Mouse (Mus musculus) MEL (cell line): Measurements from ENCODE around the gene Wfdc10. TPM values are rescaled to one million over a fixed set of nuclear protein-coding genes. Genes with fewer than 3 reads are reported as not detected.

ENCODE experiments used
- DNase-seq: peaks from one replicate; pipeline ENCODE4 v3.0.0; 2011; ENCODE audit warnings: low read depth, low spot score
- H3K27ac ChIP-seq: 2 replicates; pipeline ENCODE4 v1.5.1; 2012; ENCODE audit warnings: low read depth, mild to moderate bottlenecking, control low read depth, low read length, moderate library complexity; ENCODE audit not compliant: control insufficient read depth
- H3K27me3 ChIP-seq, 2 experiments: fragments of 150-350 bp in 1 of 2; sonication (generic) in 1 of 2; 2 replicates each; pipeline ENCODE4 v1.6.1; 2012; ENCODE audit warnings: low read length in 2 of 2, mild to moderate bottlenecking in 2 of 2, improper control_type of control experiment in 1 of 2, moderate library complexity in 1 of 2; ENCODE audit not compliant: insufficient read depth in 2 of 2, control insufficient read depth in 1 of 2
- H3K36me3 ChIP-seq, 2 experiments: 2 replicates each; pipeline ENCODE4 v1.6.1; 2012 to 2014; ENCODE audit warnings: low read length in 2 of 2, improper control_type of control experiment in 1 of 2, inconsistent platforms in 1 of 2, mild to moderate bottlenecking in 1 of 2; ENCODE audit not compliant: insufficient read depth in 2 of 2, control insufficient read depth in 1 of 2
- H3K4me1 ChIP-seq, 2 experiments: fragments of 150-350 bp in 1 of 2; sonication (generic) in 1 of 2; 2 replicates each; pipeline ENCODE4 v1.6.1; 2012; ENCODE audit warnings: low read length in 2 of 2, improper control_type of control experiment in 1 of 2, mild to moderate bottlenecking in 1 of 2; ENCODE audit not compliant: insufficient read depth in 2 of 2, control insufficient read depth in 1 of 2
- H3K4me3 ChIP-seq, 2 experiments: fragments of 150-350 bp in 1 of 2; sonication (generic) in 1 of 2; 2 replicates each; pipeline ENCODE4 v1.5.1; 2012; ENCODE audit warnings: low read depth in 2 of 2, low read length in 2 of 2, mild to moderate bottlenecking in 2 of 2, moderate library complexity in 2 of 2, control low read depth in 1 of 2, improper control_type of control experiment in 1 of 2; ENCODE audit not compliant: control insufficient read depth in 1 of 2, insufficient read depth in 1 of 2
- H3K79me2 ChIP-seq: 2 replicates; pipeline ENCODE4 v1.6.1; 2012; ENCODE audit warnings: mild to moderate bottlenecking, low read length, moderate library complexity; ENCODE audit not compliant: control insufficient read depth, poor library complexity, insufficient read depth
- H3K9ac ChIP-seq: 2 replicates; pipeline ENCODE4 v1.6.1; 2012; ENCODE audit warnings: low read depth, mild to moderate bottlenecking, control low read depth, low read length, moderate library complexity; ENCODE audit not compliant: control insufficient read depth, poor library complexity, severe bottlenecking
- H3K9me3 ChIP-seq: fragments of 150-350 bp; sonication (generic); replicated peaks from 2 replicates; pipeline ENCODE4 v1.6.1; 2012; ENCODE audit warnings: mild to moderate bottlenecking, low read length, improper control_type of control experiment, moderate library complexity; ENCODE audit not compliant: insufficient read depth
- CHD1 ChIP-seq: IDR thresholded peaks from 2 replicates; pipeline ENCODE4 v1.6.1; 2012; ENCODE audit warnings: low read depth, mild to moderate bottlenecking, inconsistent platforms, low read length, improper control_type of control experiment
- CTCF ChIP-seq, 3 experiments: IDR thresholded peaks in 2 of 3; conservative IDR thresholded peaks in 1 of 3; 2 replicates each; pipeline ENCODE4 v1.5.1; 2011 to 2012; ENCODE audit warnings: low read length in 3 of 3, low read depth in 2 of 3, mild to moderate bottlenecking in 2 of 3, improper control_type of control experiment in 1 of 3, inconsistent platforms in 1 of 3, mixed read lengths in 1 of 3, moderate library complexity in 1 of 3; ENCODE audit not compliant: control insufficient read depth in 1 of 3, insufficient read depth in 1 of 3, poor library complexity in 1 of 3, severe bottlenecking in 1 of 3
- EP300 ChIP-seq, 2 experiments: IDR thresholded peaks; 2 replicates each; pipeline ENCODE4 v1.6.1; 2011; ENCODE audit warnings: improper control_type of control experiment in 2 of 2, low read length in 2 of 2, low read depth in 1 of 2, mild to moderate bottlenecking in 1 of 2
- GABPA ChIP-seq: IDR thresholded peaks from 2 replicates; pipeline ENCODE4 v1.6.1; 2012; ENCODE audit warnings: low read depth, mild to moderate bottlenecking, inconsistent platforms, low read length, improper control_type of control experiment, moderate library complexity
- MAZ ChIP-seq: IDR thresholded peaks from 2 replicates; pipeline ENCODE4 v1.6.1; 2012; ENCODE audit warnings: low read depth, mild to moderate bottlenecking, inconsistent platforms, low read length, improper control_type of control experiment
- MXI1 ChIP-seq: IDR thresholded peaks from 2 replicates; pipeline ENCODE4 v1.6.1; 2011; ENCODE audit warnings: mild to moderate bottlenecking, low read depth, low read length, improper control_type of control experiment
- MYC ChIP-seq: IDR thresholded peaks from 2 replicates; pipeline ENCODE4 v1.6.1; 2011; ENCODE audit warnings: low read depth, mild to moderate bottlenecking, low read length, improper control_type of control experiment, moderate library complexity
- NELFE ChIP-seq: IDR thresholded peaks from 2 replicates; pipeline ENCODE4 v1.6.1; 2011; ENCODE audit warnings: low read depth, low read length, improper control_type of control experiment
- NRF1 ChIP-seq: IDR thresholded peaks from 2 replicates; pipeline ENCODE4 v1.6.1; 2014; ENCODE audit warnings: low read depth, mild to moderate bottlenecking, inconsistent platforms, low read length, improper control_type of control experiment, moderate library complexity; ENCODE audit not compliant: poor library complexity, insufficient read depth, severe bottlenecking
- POLR2AphosphoS5 ChIP-seq: IDR thresholded peaks from 2 replicates; pipeline ENCODE4 v1.6.1; 2012; ENCODE audit warnings: low read depth, borderline replicate concordance, mild to moderate bottlenecking, inconsistent platforms, low read length, moderate library complexity, mixed read lengths
- RAD21 ChIP-seq: IDR thresholded peaks from 2 replicates; pipeline ENCODE4 v1.6.1; 2011; ENCODE audit warnings: mild to moderate bottlenecking, low read depth, low read length, improper control_type of control experiment
- RCOR1 ChIP-seq: IDR thresholded peaks from 2 replicates; pipeline ENCODE4 v1.6.1; 2012; ENCODE audit warnings: low read depth, mild to moderate bottlenecking, inconsistent platforms, low read length, improper control_type of control experiment
- SIN3A ChIP-seq: IDR thresholded peaks from 2 replicates; pipeline ENCODE4 v1.6.1; 2012; ENCODE audit warnings: low read length, improper control_type of control experiment, inconsistent platforms
- SMC3 ChIP-seq: IDR thresholded peaks from 2 replicates; pipeline ENCODE4 v1.6.1; 2011; ENCODE audit warnings: low read depth, low read length, improper control_type of control experiment
- TBP ChIP-seq: IDR thresholded peaks from 2 replicates; pipeline ENCODE4 v1.8.0; 2011; ENCODE audit warnings: low read depth, low read length, improper control_type of control experiment
- USF2 ChIP-seq, 2 experiments: IDR thresholded peaks; 2 replicates each; pipeline ENCODE4 v1.6.1; 2011 to 2012; ENCODE audit warnings: improper control_type of control experiment in 2 of 2, low read length in 2 of 2, borderline replicate concordance in 1 of 2, inconsistent platforms in 1 of 2, low read depth in 1 of 2, mild to moderate bottlenecking in 1 of 2; ENCODE audit not compliant: insufficient read depth in 1 of 2
- ZMIZ1 ChIP-seq: IDR thresholded peaks from 2 replicates; pipeline ENCODE4 v1.6.1; 2012; ENCODE audit warnings: low read depth, mild to moderate bottlenecking, inconsistent platforms, low read length, improper control_type of control experiment, moderate library complexity
- polyA plus RNA-seq, 2 experiments: library from polyadenylated mRNA; stranded (reverse) in 1 of 2; unstranded in 1 of 2; fragments of >175 nt in 1 of 2; fragments of >200 nt in 1 of 2; gene quantifications; 2 replicates each; pipeline versions ENCODE4 v1.2.1 to v1.2.4; 2012; ENCODE audit warnings: low replicate concordance in 2 of 2, low read depth in 1 of 2; ENCODE audit not compliant: insufficient read length in 2 of 2, insufficient read depth in 1 of 2, missing spikeins in 1 of 2
- total RNA-seq: library from RNA; depleted of rRNA; stranded (reverse); fragments of 300-350 nt; gene quantifications from 2 replicates; pipeline ENCODE4 v1.2.3, GENCODE M21; 2012

Gene Wfdc10
- total and polyA plus RNA-seq, 3 experiments = not detected

DNA sequence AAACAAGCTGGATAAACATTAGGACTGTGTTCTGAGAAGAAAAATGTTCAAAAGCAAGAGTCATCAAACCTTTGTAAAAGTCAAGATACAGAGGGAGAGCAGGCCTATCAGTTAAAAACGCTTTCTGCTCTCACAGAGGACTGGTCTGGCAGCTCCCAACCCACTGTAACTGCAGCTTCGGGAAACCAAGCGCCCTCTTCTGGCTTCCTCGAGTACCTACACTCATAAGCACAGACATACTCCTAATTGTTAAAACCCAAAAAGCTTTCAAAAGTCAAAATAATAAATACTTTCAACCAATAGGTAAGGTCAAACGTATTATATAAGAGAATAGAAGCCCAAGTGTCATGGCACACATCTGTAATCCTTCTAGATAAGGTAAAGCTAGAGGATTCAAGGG lies 48.4 kb downstream of the Wfdc10 start:
- TF ChIP-seq POLR2AphosphoS5 (no peak), RAD21 (peak; percentile 7; the same call in 1 of the 2 replicates), USF2 (IDR thresholded peaks at IDR 0.05; ENCODE audit: borderline replicate concordance in 1 of 2, insufficient read depth in 1 of 2, low read depth in 1 of 2, low read length in 2 of 2) (no peak), RCOR1 (no peak), SIN3A (no peak), ZMIZ1 (no peak), CHD1 (no peak), MYC (no peak), SMC3 (no peak), GABPA (no peak), NRF1 (no peak), MAZ (no peak), CTCF (IDR thresholded peaks at IDR 0.05 in 2 of 3, conservative IDR thresholded peaks at IDR 0.05 in 1 of 3; ENCODE audit: control insufficient read depth in 1 of 3, insufficient read depth in 1 of 3, low read depth in 2 of 3, low read length in 3 of 3, poor library complexity in 1 of 3, severe bottlenecking in 1 of 3) (peak in 2 of 3 experiments; percentile 30 to 32; a peak in 4 of 6 replicates)
- H3K27me3 ChIP-seq = peaks cover 5 to 10% of the 10 kb centered on the region in 2 experiments
- H3K36me3 ChIP-seq = no peaks in the 10 kb centered on the region
- no peak overlapping the region for H3K27ac ChIP-seq
- no peaks in the 10 kb centered on the region for H3K4me1 ChIP-seq
- no peak overlapping the region for H3K4me3 ChIP-seq
- no peaks in the 10 kb centered on the region for H3K79me2 ChIP-seq
- DNase-seq = peak; percentile 14
- H3K9ac ChIP-seq = no peak overlapping the region
- H3K9me3 ChIP-seq = no peaks in the 10 kb centered on the region

DNA sequence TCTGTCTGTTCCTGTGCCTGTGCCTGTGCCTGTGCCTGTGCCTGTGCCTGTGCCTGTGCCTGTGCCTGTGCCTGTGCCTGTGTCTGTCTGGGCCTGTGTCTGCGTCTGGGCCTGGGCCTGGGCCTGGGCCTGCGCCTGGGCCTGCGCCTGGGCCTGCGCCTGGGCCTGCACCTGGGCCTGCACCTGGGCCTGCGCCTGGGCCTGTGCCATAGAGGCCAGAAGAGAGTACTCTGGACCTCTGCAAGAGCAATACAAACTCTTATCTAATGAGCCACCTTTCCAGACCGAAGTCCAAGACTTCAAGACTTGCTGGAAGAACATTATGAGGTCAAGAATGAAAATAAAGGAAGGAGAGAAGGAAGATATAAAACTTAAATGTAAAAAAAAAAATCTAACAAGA lies 49.5 kb downstream of the Wfdc10 start:
- Histone ChIP-seq H3K4me3 (no peak overlapping the region), H3K4me1 (no peaks in the 10 kb centered on the region), H3K27ac (no peak overlapping the region), H3K27me3 (peaks cover 3 to 9% of the 10 kb centered on the region in 2 experiments), H3K9me3 (no peaks in the 10 kb centered on the region), H3K36me3 (no peaks in the 10 kb centered on the region), H3K79me2 (no peaks in the 10 kb centered on the region), H3K9ac (no peak overlapping the region)
- no peak for TF ChIP-seq MAZ
- TF ChIP-seq MXI1 = no peak
- no peak for TF ChIP-seq TBP
- TF ChIP-seq EP300 (IDR thresholded peaks at IDR 0.05; ENCODE audit: low read depth in 1 of 2, low read length in 2 of 2) = no peak
- TF ChIP-seq NELFE = no peak
- no peak for TF ChIP-seq ZMIZ1
- TF ChIP-seq POLR2AphosphoS5 = no peak
- DNase-seq = no peak
